Mouse (Mus musculus) limb, embryonic 15.5 days (tissue): ENCODE measurements at regions not wholly inside any gene's neighbourhood (a gene's known extent, or its start where the extent isn't known, plus 50 kb on each side); places are given as distances from the start of the nearest gene placed in this dataset.

Experiments used
- ATAC-seq: fragments of 200-750 bp; cut with Nextera tagmentation; 2 replicates; pipeline ENCODE4 v1.8.0; 2017; ENCODE audit warnings: low read depth, moderate TSS enrichment; ENCODE audit not compliant: insufficient number of reproducible peaks, low FRiP score, low TSS enrichment
- H3K27ac ChIP-seq: fragments of 300-500 bp; sonication (generic); 2 replicates; pipeline ENCODE4 v1.5.1; 2015; ENCODE audit warnings: moderate library complexity, mild to moderate bottlenecking, inconsistent platforms
- H3K27me3 ChIP-seq: fragments of 300-500 bp; sonication (generic); 2 replicates; pipeline ENCODE4 v1.6.1; 2015; ENCODE audit warnings: inconsistent platforms
- H3K36me3 ChIP-seq: fragments of 300-500 bp; sonication (generic); 2 replicates; pipeline ENCODE4 v1.6.1; 2015; ENCODE audit warnings: inconsistent platforms
- H3K4me1 ChIP-seq: fragments of 300-500 bp; sonication (generic); 2 replicates; pipeline ENCODE4 v1.6.1; 2015; ENCODE audit warnings: inconsistent platforms
- H3K4me2 ChIP-seq: fragments of 300-500 bp; sonication (generic); 2 replicates; pipeline ENCODE4 v1.6.1; 2015; ENCODE audit warnings: mild to moderate bottlenecking, inconsistent platforms
- H3K4me3 ChIP-seq: fragments of 300-500 bp; sonication (generic); 2 replicates; pipeline ENCODE4 v1.5.1; 2015; ENCODE audit warnings: mild to moderate bottlenecking, inconsistent platforms
- H3K9ac ChIP-seq: fragments of 300-500 bp; sonication (generic); 2 replicates; pipeline ENCODE4 v1.6.1; 2015; ENCODE audit warnings: inconsistent platforms
- H3K9me3 ChIP-seq: fragments of 300-500 bp; sonication (generic); 2 replicates; pipeline ENCODE4 v1.6.1; 2016; ENCODE audit warnings: inconsistent platforms
- WGBS: fragments of 180-500 bp; shearing (Covaris S2); methylation state at CpG from one replicate; pipeline ENCODE4 v1.1.7; 2015; 5-methylcytosine and 5-hydroxymethylcytosine counted together

DNA sequence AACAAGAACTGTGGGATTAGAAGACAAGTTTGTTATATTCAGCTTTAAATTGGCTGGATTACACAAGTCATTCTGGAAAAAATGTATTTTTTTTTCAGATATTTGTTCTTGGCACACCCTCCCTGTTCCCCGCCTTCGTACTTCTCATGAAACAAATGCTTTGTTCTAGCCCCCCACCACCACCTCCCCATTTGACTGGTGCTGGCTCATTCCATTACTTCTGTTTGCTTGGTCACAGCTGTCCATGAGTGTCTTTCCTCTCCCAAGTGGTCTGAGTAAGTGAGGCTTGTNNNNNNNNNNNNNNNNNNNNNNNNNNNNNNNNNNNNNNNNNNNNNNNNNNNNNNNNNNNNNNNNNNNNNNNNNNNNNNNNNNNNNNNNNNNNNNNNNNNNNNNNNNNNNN is 491.8 kb downstream of the Lmo4 start:
- Histone ChIP-seq H3K4me1 (peaks cover 12% of the 10 kb centered on the region; the same call in 1 of the 2 replicates), H3K9ac (no peak overlapping the region), H3K4me2 (no peak overlapping the region), H3K27ac (no peak overlapping the region), H3K9me3 (no peaks in the 10 kb centered on the region), H3K4me3 (no peak overlapping the region), H3K27me3 (no peaks in the 10 kb centered on the region), H3K36me3 (no peaks in the 10 kb centered on the region)
- ATAC-seq: no peak
- WGBS: 75% methylated on average over 2 of the region's 2 CpGs

DNA sequence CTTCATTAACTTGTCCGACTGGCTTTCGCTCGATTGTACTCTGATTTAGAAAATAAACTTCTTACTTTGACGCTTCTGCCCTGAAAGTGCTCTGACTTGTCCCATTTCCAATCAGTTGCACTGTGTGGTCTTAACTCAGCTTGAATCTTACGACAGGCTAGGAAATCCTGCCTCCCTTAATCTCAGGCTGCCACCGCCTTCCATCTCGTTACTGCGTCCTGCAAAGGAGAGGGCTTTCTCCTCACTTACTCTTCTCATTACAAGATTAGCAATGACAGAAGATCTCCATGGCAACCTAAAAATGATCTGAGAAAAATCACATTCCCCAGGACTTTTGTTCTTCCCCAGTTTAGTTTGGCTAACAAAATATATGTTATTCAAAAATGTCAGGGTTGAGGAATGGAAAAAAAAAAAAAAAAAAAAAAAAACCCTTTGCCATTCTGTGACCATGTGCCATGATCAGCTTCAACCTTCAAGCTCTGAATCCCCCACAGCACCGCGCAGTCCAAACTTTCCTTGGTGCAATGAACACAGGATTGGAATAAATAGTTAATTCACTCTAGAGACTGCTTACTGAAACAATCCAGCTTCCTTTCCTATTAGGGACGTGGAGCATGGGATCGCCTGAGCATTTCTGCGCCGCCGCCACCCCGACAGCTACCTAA is 494.1 kb downstream of the Lmo4 start:
- no peak for ATAC-seq
- Histone ChIP-seq H3K4me3 (no peak overlapping the region), H3K4me2 (no peak overlapping the region), H3K9me3 (no peaks in the 10 kb centered on the region), H3K27ac (no peak overlapping the region), H3K27me3 (no peaks in the 10 kb centered on the region), H3K4me1 (peaks cover 12% of the 10 kb centered on the region; the same call in 1 of the 2 replicates), H3K9ac (no peak overlapping the region), H3K36me3 (no peaks in the 10 kb centered on the region)
- 60% methylated on average over 16 of the region's 16 CpGs for WGBS

DNA sequence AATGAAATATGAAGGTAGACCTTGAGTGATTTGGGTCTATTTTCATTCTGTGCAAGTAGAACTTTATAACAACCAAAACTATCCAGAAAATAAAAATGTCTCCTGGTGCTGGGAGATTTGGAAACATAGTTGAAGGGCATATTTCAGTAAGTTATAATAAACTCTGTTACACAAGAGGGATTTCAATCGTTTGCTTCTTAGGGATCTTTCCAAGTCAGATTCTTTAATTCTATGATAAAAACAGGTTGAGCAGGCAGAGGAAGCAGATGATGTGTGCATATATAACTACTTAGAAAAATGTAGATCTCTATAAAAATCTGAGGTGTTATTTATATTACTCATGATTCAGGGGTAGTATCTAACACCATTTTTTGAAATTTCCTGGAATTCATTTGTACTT is 498.3 kb downstream of the Lmo4 start:
- Histone ChIP-seq H3K4me3 (no peak overlapping the region), H3K27ac (no peak overlapping the region), H3K4me2 (no peak overlapping the region), H3K27me3 (no peaks in the 10 kb centered on the region), H3K9me3 (no peaks in the 10 kb centered on the region), H3K4me1 (peaks cover 8% of the 10 kb centered on the region; the same call in 1 of the 2 replicates), H3K9ac (no peak overlapping the region), H3K36me3 (no peaks in the 10 kb centered on the region)
- WGBS: 73% methylated on average over 1 of the region's 1 CpGs
- no peak for ATAC-seq

DNA sequence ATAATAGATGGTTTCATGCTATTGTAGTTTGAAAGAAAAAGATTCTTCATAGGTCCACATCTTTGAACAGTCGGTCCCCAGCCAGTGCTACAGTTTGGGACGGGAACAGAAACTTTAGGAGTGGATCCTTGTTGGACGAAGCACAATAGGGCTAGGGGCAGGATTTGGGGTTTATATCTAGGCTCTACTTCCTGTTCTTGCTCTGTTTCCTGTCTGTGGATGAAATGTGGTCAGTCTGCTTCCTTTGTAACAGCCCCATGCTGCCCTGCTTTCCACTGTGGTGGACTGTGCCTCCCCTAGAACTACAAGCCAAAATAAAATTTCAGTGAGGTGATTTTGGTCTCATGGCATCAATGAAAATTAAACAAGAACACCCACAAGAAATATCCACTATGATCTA is 510.2 kb downstream of the Lmo4 start:
- no peak for ATAC-seq
- no peaks in the 10 kb centered on the region for H3K9me3 ChIP-seq
- no peak overlapping the region for H3K9ac ChIP-seq
- WGBS: 80% methylated on average over 3 of the region's 3 CpGs
- no peak overlapping the region for H3K27ac ChIP-seq
- no peak overlapping the region for H3K4me2 ChIP-seq
- H3K4me3 ChIP-seq: no peak overlapping the region
- H3K27me3 ChIP-seq: no peaks in the 10 kb centered on the region
- H3K4me1 ChIP-seq: no peaks in the 10 kb centered on the region
- H3K36me3 ChIP-seq: no peaks in the 10 kb centered on the region

DNA sequence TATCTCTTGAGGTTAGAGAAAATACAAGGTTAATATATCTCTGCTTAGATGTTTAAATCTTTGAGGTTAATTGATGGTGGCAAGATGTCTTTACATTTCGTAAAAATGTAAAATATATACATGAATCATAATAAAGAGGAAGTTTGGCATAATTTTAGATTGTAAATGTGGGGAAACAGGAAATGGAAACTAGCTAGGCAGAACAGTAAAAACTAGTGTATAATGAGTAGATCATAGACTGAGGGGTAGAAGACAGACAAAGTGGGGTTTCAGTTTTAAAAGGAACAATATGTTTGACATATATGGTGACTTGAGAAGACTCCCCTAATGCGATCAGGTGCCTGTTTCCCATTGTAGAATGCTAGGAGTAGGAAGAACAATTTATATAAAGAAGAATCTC is 519.3 kb downstream of the Lmo4 start:
- Histone ChIP-seq H3K27ac (no peak overlapping the region), H3K9me3 (no peaks in the 10 kb centered on the region), H3K4me3 (no peak overlapping the region), H3K27me3 (no peaks in the 10 kb centered on the region), H3K9ac (no peak overlapping the region), H3K4me1 (no peaks in the 10 kb centered on the region), H3K36me3 (no peaks in the 10 kb centered on the region), H3K4me2 (no peak overlapping the region)
- ATAC-seq: no peak
- 76% methylated on average over 2 of the region's 2 CpGs for WGBS

DNA sequence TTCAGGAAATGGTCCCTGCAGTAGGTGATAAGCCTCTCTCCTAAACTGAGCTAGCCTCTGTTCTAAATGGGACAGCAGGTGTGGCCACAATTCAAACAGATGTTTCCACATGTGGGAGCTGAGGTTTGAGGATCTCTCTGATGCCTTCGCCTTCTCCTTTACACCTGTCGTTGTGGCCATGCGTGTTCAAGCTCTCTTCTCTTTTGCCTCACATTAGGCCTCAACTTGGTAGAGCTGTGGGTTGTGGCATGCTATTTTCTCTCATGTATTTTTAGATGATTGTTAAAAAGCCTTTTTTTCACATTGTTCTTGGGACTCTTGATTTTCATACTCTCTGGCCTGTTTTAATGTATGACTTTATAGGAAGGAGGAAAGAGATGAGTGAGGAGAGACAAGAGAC is 526.8 kb downstream of the Lmo4 start:
- H3K9me3 ChIP-seq: no peaks in the 10 kb centered on the region
- ATAC-seq: no peak
- H3K36me3 ChIP-seq: no peaks in the 10 kb centered on the region
- no peak overlapping the region for H3K27ac ChIP-seq
- H3K27me3 ChIP-seq: no peaks in the 10 kb centered on the region
- no peak overlapping the region for H3K4me2 ChIP-seq
- WGBS: 90% methylated on average over 3 of the region's 3 CpGs
- H3K4me1 ChIP-seq: no peaks in the 10 kb centered on the region
- no peak overlapping the region for H3K9ac ChIP-seq
- no peak overlapping the region for H3K4me3 ChIP-seq

DNA sequence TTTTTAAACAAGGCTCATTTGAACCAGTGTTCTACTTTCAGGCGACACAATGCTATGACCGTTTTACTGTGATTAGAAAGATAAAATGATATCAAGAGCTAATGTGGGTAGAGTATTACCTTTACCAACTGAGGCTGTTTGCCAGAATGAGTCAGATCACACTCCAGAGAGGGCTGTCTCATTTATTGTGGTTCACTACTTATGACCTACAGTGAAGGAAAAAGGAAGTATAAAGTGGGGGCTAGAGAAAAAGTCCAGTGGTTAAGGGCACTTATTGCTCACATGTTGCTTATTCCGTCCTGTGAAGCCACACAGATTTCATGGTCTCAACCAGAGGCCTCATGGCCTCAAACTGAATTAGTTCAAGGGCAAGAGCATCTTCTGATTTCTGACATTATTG is 530.2 kb downstream of the Lmo4 start:
- Histone ChIP-seq H3K9ac (no peak overlapping the region), H3K36me3 (no peaks in the 10 kb centered on the region), H3K4me3 (no peak overlapping the region), H3K4me1 (no peaks in the 10 kb centered on the region), H3K9me3 (no peaks in the 10 kb centered on the region), H3K4me2 (no peak overlapping the region), H3K27me3 (no peaks in the 10 kb centered on the region), H3K27ac (no peak overlapping the region)
- no peak for ATAC-seq
- 86% methylated on average over 3 of the region's 3 CpGs for WGBS

DNA sequence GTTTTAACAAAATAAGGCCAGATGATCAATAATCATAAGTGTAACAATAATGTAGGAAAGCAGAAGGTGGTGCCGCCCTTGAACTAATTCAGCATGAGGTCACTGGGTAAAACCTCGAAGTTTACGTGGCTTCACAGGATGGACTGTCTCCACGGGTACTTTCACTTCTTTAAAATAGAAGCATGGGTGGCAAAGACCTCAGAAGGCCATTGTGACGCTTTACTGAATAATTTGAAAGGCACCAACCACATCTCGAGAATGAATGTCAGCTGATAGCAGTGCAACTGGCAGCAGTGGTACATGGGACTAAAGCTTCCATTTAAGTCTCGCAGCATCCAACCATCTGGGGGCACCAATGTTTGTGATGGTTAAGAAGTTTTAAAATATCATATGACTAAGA is 530.6 kb downstream of the Lmo4 start:
- H3K4me2 ChIP-seq: no peak overlapping the region
- no peaks in the 10 kb centered on the region for H3K9me3 ChIP-seq
- H3K4me1 ChIP-seq: no peaks in the 10 kb centered on the region
- no peaks in the 10 kb centered on the region for H3K36me3 ChIP-seq
- no peaks in the 10 kb centered on the region for H3K27me3 ChIP-seq
- H3K9ac ChIP-seq: no peak overlapping the region
- H3K27ac ChIP-seq: no peak overlapping the region
- 87% methylated on average over 7 of the region's 7 CpGs for WGBS
- H3K4me3 ChIP-seq: no peak overlapping the region
- no peak for ATAC-seq

DNA sequence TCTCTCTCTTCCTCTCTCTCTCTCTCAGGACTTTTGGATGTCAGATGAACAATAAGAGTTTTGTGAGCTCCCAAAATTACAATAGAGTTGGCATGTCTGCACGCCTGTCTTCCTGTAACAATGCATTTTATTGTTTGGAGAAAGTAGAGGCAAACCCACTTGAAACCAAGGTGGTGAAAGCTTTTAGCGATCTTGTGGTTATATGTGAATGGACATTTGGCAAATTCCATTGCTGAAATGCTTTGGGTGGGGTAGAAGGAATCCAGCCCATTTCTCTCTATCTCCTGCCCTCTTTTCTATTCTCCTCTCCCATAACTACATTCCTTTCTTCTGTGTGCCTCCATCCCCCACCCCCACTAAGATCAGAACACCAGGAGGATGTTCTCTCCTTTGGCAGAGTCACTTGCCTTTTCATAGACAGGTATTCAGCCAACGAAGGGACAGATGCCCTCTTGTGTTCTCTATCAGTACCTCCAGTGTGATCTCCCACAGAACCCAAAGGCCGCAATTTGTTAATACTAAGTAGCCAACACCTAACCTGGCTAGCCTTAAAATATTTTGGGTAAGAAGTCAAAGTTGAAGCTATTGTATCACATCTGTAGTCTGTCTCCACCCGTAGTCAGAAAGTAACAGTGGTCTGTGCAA is 542.9 kb downstream of the Lmo4 start:
- Histone ChIP-seq H3K4me2 (no peak overlapping the region), H3K27me3 (no peaks in the 10 kb centered on the region), H3K36me3 (no peaks in the 10 kb centered on the region), H3K9ac (no peak overlapping the region), H3K27ac (no peak overlapping the region), H3K4me3 (no peak overlapping the region), H3K9me3 (no peaks in the 10 kb centered on the region), H3K4me1 (no peaks in the 10 kb centered on the region)
- 84% methylated on average over 5 of the region's 5 CpGs for WGBS
- ATAC-seq: no peak

DNA sequence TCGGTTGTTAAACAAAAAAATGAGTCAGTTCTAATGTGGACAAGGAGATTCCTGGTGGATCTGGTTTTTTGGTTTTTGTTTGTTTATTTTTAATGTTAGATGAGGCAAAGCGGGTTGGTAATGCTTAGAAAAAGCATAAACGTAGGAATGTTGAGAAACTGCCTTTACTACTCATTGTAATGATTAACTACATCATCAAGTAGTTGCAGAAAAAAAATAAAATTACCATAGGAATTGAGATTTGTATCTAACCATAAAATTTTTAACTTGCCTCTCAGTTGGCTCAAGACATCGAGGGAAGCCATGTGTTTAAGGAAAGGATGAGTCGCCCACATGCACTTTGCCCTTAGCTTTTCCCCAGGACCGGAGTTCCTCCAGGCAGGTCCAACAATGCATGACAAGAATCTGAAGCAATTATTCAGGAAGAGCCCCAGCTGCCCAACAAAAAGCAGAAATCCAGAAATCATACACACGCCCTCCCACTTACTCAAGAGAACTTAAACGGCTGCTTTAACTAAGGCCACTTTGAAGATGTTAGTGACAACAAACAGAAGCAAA is 545.5 kb downstream of the Lmo4 start:
- no peaks in the 10 kb centered on the region for H3K27me3 ChIP-seq
- no peak for ATAC-seq
- H3K9ac ChIP-seq: no peak overlapping the region
- no peaks in the 10 kb centered on the region for H3K9me3 ChIP-seq
- 67% methylated on average over 8 of the region's 8 CpGs for WGBS
- no peak overlapping the region for H3K27ac ChIP-seq
- H3K4me2 ChIP-seq: no peak overlapping the region
- no peaks in the 10 kb centered on the region for H3K36me3 ChIP-seq
- no peaks in the 10 kb centered on the region for H3K4me1 ChIP-seq
- no peak overlapping the region for H3K4me3 ChIP-seq

DNA sequence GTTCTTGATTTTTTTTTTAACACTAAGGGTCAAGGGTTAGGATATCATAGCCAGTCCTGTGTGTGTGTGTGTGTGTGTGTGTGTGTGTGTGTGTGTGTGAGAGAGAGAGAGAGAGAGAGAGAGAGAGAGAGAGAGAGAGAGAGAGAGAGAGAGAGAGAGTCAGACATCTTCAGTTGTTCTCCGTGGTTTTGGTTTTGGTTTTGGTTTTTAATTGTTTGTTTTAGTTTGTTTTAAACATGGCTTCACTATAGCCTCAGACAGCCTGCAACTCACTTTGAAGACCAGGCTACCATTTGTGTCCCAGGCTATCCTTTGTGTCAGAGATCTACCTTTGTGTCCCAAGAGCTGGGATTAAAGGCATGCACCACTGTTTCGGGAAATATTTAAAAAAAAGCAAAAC is 557.8 kb downstream of the Lmo4 start:
- ATAC-seq: no peak
- Histone ChIP-seq H3K4me1 (no peaks in the 10 kb centered on the region), H3K36me3 (no peaks in the 10 kb centered on the region), H3K4me3 (no peak overlapping the region), H3K4me2 (no peak overlapping the region), H3K27me3 (no peaks in the 10 kb centered on the region), H3K9ac (no peak overlapping the region), H3K9me3 (no peaks in the 10 kb centered on the region), H3K27ac (no peak overlapping the region)
- WGBS: 96% methylated on average over 2 of the region's 2 CpGs

DNA sequence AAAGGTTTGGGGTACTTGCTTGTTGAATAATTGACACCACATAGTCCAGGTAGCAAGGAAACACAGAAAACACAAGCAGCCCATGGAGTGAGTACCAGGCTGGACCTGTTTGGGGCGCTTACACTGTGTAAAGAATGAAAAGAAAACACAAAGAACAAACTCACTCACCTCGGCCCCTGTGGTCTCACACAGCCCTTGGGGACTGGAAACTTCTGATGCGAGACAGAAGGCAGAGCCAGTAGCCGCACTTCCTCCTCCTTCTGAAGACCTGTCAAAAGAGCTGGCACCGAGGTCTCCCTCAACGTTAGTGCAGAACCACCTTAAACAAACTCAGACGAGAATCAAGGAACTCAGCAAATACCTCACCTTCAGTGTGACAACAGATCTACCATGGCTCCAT is 558.2 kb downstream of the Lmo4 start:
- no peak for ATAC-seq
- H3K4me1 ChIP-seq: no peaks in the 10 kb centered on the region
- no peak overlapping the region for H3K4me2 ChIP-seq
- H3K27ac ChIP-seq: no peak overlapping the region
- H3K36me3 ChIP-seq: no peaks in the 10 kb centered on the region
- WGBS: 65% methylated on average over 7 of the region's 7 CpGs
- H3K27me3 ChIP-seq: no peaks in the 10 kb centered on the region
- H3K9ac ChIP-seq: no peak overlapping the region
- no peak overlapping the region for H3K4me3 ChIP-seq
- H3K9me3 ChIP-seq: no peaks in the 10 kb centered on the region
